Mouse (Mus musculus) kidney, adult 11 months (tissue): ENCODE measurements around the gene A930017K11Rik.

Experiments used
- DNase-seq: peaks from one replicate; pipeline ENCODE4 v3.0.0; 2022

The A930017K11Rik gene

DNA sequence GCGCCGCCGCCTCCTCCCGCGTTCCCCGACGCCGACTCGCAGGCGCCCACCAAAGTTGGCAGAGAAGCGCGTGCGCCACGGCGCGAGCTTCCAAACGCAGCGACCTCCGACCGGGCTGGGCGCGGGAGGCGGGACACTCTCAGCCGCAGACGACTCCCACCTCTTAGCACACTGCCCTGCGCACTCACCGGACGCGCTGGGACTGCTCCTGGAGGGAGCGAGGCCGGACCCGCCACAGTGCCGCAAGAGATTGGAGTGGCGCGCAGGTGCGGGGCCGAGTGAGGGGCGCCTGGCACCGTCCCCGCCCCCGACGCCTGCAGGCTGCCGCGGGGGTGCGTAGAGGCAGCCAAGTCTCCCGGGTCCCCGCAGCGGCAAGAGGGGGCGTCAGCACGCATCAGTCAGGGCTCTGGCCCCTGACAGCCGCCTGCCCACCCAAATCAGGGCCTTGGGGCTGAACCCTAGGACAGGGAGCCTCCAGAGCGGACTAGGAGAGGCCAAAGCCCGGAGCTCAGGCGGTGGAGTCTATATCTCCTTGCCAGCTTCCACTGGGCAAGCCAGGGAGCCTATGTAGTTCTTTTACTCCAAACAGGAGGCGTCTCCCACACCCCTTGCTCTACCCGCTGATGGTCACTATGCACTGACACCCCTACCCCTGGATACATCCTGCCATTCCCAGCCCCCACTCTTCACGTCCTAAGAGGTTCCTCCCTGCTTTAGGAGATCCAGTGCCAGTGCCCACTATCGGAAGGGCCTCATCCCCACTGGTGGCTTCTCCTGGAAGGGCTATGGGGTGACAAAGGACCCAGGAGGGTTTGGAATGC lies at the start of gene A930017K11Rik:
A930017K11Rik (minus strand) TSS at position 763 of the 821 bp plus-strand sequence.
- no peak for DNase-seq

DNA sequence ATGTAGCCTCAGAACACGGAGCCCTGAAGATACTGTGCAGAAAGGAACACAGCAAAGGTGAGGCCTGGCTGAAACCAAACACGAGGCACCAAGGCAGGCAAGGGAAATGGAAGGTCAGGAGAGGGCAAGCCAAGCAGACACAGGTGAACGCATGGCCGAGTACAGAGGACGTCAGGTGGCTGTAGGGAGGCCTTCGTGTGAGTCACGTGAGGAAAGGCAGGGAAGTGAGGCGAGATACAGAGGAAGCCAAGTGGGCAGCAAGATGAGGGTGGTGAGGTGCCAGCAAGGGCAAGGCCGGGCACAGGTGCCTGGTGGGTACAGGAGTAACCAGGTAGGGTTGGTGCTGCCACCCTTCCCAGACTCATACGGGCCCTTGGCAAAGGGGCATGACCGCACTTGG lies 46.1 kb upstream of the A930017K11Rik start:
- peak; percentile 59 for DNase-seq

DNA sequence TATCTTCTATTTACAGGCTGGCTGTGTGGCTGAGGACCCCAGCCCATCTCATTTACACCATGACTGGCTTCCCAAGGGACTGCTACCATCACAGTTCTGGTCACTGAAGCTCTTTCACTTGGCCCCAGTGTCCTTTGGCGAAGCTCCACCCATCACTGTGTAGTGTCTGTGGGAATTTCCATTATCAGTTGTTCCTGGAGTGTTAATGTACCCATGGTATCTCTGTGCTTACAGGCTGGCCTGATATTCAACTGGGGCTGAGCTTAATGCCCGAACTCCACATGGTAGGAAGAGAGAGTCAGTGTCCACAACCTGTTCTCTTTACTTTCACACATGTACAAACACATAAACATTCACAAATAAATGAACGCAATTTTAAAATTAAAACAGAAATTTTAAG lies 41.1 kb upstream of the A930017K11Rik start:
- DNase-seq: no peak

DNA sequence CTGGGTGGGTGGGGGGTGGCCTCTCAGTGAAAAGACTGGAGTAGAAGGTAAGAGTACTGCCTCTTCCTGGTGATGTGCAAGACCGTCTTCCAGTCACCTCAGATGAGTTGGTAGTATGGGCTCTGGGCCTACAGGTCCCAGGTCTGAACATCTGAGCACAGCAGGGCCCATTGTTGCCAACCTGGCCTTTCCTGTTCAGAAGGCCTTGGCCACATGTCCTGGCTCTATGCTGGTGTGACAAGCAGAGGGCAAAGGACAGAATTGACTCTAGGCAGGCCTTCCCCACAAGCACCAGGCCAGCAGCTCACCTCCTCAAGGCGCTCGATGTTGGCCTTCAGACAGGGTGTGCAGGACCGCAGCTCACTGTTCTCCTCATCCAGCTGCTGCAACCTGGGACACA lies 39.9 kb upstream of the A930017K11Rik start:
- no peak for DNase-seq

DNA sequence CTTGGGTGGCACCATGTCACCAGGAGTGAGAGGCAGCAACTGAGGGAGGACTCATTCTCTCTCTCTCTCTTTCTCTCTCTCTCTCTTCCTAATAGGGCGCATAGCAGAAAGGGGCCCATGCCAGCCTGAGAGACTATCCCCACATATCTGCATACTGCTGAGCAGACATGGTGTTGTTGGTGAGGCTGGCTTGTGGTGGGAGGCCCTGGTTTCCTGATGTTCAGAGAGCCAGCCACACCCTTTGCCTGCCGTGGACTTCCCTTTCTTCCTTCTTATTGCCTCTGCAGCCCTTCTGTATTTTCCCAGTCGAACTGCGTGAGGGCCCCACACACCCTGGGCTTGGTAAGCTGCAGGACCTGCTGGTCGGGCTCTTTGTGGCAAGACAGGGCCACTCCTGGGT lies 38.0 kb upstream of the A930017K11Rik start:
- DNase-seq: no peak

DNA sequence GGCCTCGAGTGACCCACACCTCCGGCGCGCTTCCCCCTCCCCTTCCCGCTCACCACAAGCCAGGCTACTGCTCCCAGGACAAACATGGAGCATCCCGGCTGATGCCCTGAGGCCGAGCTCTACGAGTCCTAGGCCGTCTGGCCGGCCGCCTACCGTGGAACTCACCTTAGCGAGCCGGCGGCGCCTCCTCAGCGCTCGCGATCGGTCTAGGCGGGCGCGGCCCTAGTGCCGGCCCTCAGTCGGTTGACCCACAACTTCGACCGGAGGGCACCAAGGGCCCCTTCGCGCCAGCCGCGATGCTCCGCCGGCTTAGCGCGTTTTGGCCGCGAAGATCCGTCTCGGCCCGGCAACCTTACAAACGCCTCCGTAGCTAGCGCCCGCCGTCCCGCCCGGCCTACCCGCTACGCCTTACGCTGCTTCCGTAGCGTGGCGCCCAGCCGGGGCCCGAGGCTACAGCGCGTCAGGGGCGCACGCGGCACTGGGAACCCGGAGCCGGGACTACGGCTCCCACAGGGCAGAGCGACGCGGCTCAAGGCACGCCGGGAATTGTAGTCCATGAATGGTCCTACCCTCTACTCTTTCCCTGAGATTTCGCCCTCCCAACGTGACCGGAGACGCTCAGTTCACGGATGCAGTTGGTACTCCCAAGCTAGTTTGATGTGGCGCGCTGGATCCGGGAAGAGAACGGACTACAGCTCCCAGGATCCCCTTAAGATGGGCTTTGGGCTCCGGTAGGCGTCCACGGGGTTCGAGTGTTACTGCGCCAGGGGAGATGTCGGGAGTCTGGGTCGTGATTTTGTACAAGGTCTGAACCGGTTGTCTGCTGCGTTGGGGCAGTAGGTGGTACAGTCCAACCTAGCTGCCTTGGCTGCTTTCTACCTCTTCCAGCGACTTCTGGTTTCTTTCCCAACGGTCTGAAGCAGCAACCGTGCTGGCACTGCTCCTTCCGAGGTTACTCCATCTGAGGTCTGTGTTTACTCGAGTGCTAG lies 33.2 kb upstream of the A930017K11Rik start, which contains the start of gene Capn15:
Capn15 (minus strand) TSS at position 491 of the 989 bp plus-strand sequence.
- peak; percentile 95 for DNase-seq

DNA sequence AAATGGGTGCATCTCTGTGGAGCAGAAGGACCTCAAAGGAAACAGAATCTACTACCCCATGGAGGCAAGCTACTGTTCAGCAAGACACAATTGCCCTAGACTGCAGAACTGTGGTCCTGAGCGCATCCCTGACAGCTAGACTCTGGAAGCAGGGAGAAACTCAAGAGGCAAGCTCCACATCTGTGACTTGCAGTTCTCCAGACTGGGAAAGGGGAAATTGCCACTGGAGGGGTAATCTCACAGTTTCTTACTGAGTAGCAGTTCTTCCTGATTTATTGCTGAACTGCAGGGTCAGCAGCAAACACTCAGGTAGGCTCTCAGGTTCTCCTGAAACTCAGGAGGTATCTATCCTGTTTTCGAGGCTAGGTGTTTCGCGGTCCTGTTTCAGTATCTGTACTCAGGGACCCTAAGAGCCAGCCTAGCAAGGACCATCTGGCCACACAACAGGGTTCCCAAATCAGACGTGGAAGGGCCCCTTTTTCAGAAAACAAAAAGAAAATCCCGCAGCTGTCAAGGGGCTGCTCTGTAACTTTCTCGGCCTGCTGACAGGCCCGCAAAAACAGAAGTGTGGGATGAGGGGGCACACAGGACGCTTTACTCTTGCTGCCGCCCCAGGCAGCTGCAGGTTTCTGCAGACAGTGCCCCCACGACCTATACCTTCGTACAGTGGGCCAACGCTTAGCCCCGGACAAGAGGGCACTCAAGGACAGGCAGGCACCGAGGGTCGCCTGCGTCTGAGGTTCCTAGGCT lies 32.4 kb upstream of the A930017K11Rik start:
- no peak for DNase-seq

DNA sequence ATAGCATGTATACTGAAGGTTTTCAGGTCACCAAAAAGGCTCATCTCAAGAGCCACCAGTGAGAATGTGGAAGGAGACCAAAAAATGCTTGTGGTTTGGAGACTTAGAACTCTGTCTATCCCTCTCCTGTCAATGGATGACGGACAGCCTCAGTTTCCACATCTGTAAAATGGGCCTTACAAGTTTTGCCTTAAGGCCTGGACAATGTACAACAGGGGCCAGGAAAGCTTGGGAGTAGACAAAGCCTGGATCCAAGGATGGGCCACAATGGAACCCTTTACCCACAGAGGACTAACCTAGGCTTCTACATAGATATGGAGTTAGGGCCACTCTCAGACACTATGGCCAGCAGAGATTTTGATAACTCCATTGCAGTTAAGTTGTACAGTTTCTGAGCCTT lies 31.7 kb upstream of the A930017K11Rik start:
- DNase-seq: no peak

DNA sequence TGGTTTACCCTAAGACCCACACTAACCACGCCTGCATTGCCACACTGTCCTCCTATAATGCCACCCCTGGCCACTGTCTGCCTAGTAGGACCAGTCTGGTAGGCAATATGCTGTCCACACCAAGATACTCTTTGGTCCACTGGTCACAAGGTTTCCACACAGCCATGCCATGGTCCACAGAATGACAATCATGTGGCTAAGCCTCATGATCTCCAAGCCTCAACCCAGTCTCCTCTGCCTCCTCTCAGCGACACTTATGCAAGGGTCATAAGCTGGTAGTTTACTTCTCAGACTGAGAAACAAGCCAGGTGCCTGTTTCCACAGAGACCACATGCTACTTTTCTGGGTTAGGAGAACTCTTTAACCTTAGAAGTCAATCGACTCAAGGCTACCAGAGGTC lies 30.5 kb upstream of the A930017K11Rik start:
- no peak for DNase-seq

DNA sequence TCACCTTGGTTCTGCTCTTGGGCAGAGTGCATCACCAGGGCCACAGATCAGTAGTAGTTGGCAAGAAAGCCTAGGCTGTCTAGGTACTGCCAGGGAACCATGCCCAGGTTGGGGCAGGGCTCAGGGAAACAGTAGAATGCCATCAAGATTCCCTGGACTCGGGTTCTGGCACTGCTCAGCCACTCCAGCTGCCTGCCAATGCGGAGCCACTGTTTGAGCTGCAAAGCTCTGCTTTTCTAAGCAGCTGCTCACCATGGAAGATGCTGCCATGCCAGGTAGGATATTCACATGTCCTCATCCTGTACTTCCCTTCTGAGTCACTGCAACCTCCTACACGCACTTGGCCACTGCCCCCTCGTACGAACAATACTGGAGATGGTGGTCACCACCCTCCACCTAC lies 28.5 kb upstream of the A930017K11Rik start:
- peak; percentile 54 for DNase-seq

DNA sequence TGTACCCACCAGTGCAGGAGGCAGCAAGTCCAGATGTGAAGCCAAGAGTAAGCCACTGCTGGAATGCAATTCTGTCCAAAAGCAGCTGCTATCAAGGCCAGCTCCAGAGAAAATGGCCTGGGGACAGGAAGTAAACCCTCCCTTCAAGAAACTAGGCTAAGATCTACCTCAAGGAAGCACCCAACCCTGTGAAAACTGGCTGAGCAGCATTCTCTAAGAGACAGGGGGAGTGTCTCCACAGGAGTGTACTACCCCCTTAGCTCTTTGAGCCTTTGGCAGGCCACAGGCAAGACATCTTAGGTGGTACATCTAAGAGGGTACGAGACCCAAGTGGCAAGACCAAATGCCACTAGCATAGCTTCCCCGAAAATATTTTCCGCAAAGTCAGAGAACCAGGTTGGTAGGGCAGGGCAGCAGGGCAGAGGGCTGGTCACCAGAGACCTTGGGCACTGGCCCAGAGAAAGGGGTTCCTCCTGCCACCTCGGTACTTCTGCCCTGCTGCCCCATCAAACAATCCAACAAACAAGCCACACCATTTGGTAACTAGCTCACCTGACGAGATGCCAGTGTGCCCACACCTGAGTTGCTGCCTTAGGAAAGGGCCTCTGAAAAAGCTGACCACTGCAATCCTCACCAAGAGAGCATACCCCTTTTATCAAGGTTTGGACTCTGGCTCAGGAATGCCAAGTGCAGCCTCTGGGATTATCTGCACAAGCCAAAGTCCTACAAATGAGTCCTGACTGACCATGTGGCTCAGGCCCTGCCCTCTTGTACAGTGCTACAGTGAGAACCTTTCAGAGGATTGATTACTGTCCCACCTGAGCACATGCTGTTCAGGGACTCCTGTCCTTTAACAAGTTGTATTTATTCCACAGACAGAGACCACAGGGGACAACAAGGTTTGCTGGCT lies 27.7 kb upstream of the A930017K11Rik start:
- peak; percentile 62 for DNase-seq

DNA sequence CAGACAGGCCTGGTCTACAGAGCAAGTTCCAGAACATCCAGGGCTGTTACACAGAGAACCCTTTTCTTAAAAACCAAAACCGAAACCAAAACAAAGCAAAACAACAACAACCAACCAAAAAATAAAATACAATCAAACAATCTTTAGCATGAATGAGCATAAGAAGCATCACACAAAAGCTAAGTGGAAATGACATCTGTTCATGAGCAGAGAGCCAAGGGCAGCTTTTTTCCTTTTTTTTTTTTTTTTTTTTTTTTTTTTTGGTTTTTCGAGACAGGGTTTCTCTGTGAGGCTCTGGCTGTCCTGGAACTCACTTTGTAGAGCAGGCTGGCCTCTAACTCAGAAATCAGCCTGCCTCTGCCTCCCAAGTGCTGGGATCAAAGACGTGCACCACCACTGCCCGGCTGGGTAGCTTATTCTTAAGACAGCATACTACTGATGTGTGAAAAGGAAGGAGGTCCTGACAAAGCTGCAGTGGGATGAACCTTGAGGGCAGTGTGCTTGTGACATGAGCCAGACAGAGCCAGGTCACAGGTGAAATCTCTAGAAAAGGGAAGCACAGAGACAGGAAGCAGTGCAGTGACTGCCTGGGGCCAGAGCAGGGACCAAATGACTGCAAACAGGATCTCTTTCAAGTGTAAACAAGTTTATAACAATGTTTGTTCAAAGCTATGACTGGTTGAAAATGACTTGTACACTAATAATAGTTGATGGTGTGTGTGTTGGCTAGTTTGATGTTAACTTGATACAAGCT lies 18.8 kb upstream of the A930017K11Rik start:
- DNase-seq: no peak

DNA sequence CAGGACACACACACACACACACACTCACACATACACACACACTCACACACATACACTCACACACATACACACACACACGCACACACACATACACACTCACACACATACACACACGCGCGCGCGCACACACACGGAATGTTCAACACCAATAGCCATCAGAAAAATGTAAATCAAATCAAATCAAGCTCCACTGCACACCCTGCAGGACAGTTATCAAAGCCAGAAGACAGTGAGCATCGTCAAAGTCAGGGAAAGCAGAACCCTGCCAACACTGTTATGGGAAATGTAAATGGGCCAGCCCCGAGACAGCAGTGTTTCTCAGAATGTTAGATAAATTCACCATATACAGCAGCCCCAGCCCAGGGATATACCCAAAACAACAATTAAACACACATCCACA lies 18.1 kb upstream of the A930017K11Rik start:
- DNase-seq: no peak

DNA sequence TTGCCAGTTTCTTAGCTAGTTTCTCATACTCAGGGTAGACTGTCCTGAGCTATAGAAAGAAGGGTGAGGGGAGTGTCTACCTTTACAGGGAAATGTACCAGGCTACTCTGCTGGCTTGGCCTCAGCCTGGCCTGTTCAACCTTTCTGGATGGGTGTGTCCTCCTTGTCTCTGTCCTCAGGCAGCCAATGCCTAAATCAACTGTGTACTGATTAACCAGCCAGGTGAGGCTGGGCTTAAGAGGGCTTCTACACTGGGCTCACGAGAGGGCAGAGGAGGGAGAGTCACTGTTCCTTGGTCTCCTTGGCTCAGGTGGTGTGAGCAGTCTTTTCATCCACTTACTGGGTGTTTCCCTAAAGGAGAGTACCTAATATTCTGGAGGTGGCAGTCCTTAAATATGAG lies 15.8 kb upstream of the A930017K11Rik start:
- DNase-seq: peak; percentile 81

DNA sequence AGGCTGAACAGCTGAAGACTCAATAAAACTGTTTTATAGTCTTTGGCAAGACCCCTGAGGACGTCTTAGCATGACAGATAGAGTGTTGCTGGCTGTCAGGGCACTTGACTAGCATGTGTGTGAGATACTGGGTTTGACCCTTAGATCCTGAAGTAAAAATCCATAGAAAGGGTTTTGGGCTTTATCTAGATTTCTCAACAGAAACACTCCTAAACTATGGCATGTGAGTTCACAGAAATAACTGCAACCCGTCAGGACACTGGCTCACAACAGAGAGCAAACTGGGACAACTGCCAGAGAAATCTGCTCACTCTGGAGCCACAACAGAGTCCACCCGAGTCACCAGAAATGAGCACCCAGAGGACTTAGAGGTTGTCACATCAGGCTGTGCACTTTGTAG lies 15.3 kb upstream of the A930017K11Rik start:
- no peak for DNase-seq

DNA sequence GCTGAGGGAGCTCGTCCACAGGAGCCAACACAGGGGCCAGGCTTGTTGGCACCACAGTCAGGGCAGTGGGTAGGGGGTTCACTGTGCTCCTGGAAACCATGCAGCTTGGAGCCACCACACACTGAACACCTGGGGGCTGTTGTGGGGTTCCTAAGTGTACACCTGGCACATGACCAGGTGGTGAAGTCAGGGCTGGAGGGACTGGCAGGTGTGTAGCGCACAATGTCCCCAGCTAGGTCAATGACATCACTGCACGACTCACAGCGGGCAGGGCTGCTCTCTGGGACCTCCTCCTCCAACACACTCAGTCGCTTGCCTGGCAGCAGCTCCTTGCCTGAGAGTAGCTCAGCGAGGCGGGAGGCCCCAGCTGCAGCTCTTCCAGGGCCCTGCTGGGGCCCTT lies 11.9 kb upstream of the A930017K11Rik start:
- no peak for DNase-seq

DNA sequence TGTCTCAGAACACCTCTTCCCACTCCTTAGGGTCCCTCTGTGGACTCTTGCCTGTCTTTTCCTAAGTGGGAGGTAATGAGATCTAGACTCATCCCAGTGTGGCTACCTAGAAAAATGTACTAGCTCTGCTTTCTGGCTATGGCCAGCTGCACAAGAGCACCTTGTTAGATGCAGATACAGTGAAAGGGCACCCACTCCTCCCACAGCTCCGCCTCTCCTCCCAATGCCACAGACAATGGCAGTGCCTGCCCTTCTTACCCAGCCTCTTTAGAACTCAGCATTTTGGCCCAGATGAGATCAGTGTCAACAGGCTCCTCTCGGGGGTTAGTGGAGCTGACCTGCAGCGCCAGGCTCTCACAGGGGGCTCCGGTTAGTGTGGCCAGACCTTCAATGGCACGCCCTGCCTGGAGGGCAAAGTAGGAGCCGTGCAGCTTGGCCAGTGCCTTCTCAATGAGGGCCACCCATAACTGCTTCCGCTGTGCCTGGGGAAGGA lies 10.1 kb upstream of the A930017K11Rik start:
- DNase-seq: no peak

DNA sequence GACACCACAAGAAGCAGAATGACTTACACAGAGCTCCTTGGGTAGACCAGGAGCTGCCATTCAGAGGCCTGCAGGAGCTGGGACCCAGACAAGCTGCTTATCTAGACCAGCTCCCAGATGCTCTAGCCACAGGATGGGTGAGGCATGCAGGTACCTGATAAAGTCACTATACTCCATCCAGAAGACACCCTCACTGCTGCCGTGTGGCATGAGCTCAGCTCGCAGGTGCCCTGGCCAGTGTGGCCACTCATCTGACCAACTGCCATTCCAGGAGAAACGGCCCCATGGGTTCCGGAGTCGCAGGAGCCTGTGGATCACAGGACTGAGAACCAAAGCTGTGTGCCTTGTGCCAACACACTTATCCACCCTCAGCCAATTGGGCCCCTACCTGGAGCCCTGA lies 9.2 kb upstream of the A930017K11Rik start:
- no peak for DNase-seq

DNA sequence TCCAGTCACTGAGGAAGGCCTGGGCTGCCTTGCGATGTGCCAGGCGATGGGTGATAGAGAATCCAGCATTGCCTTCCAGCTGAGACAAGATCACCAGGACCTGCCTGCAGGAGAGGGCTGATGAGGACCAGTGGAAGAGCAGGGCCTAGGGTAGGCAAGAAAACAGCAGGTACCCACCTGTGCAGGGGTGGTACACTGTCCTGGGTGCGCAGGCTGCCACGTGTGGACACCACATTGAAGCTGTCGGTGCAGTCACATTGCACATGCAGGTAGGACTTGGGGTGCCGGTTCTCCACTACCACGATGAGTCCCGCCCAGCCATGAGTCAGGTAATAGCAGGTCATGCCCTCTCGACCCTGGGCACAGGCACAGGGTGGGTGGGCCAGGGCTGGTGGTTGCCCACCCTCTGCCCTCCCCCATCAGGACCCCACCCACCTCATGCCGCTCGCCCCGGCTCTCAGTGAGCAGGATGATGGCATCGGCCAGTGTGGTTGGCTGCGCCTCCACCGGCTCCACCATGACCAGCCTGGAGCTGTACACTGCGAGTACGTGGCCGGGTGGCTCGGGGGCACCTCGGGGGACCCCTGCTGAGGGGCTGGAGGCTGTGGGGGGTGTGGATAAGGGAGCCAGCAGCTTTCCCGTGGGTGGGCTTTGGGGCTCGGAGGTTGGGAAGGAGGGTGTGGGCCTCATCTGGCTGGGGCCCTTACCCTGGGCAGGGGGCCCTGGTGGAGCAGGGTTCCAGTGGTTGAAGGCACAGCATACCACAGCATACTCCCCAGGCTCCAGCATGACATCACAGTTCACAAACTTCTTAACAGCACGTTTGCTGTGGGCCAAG lies 7.5 kb upstream of the A930017K11Rik start:
- no peak for DNase-seq
